Mouse (Mus musculus) kidney, postnatal 25 days (tissue): Measurements from ENCODE around the gene Crls1.

Experiments
- DNase-seq, 2 experiments: peaks; one replicate each; pipeline ENCODE4 v3.0.0; 2021; ENCODE audit warnings: mixed read lengths in 2 of 2

The Crls1 gene

DNA sequence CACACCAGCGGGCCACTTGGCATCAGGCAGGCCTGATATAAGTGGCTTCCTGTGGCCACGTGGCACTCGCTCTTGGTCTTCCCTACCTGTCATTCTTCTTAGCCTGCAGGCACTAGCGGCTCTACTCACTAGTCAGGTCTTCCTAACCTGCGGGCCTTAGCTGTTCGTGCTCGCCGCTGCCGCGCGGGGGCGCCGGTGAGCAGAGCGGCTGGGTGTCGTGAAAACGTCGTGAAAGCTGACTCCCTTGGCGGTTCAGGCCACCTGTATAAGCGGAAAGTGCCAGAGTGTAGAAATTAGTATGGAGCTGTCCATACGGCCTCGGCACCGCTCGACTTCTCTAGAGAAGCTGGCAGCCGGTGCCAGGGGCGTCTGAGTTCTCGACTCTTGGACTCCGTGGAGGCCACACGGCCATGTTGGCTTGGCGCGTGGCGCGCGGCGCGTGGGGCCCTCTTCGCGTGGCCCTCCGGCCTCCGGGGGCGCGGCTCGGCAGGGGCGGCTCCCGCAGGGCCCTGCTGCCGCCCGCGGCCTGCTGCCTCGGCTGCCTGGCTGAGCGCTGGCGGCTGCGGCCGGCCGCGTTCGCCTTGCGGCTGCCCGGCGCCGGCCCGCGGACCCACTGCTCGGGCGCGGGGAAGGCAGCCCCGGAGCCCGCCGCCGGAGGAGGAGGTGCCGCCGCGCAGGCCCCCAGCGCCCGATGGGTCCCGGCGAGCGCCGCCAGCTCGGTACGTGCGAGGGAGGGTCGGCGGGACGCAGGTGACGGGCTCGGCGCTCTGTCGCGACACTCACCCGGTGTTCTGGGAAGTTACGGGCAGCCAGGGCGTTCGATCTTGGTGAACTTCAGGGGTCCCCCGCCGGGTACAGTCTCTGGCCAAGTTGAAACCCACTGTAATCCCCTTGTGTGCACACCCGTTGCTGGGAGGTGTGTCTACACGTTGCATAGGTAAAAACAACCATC, at the start of gene Crls1:
Crls1 (plus strand) TSS at position 260 of the 952 bp plus-strand sequence.
- DNase-seq = peak; percentile 92 to 94

DNA sequence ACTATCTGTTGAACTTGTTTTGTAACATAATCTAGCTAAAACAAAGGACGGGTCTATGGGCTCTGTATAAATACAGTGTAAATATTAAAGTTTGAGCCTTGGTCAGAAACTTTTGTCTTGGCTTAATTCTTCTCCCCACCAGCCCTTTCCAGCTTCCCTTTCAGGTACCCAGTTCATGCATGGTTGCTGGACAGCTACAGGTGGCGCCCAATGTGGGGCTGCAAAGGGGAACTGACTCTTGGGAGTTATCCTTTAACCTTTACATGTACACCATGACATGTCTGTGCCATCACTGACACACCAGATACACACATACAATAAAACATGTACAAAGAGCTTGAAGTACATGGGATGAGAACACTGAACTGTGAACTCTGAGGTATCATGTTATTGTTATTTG, 43.5 kb upstream of the Crls1 start:
- DNase-seq = no peak

DNA sequence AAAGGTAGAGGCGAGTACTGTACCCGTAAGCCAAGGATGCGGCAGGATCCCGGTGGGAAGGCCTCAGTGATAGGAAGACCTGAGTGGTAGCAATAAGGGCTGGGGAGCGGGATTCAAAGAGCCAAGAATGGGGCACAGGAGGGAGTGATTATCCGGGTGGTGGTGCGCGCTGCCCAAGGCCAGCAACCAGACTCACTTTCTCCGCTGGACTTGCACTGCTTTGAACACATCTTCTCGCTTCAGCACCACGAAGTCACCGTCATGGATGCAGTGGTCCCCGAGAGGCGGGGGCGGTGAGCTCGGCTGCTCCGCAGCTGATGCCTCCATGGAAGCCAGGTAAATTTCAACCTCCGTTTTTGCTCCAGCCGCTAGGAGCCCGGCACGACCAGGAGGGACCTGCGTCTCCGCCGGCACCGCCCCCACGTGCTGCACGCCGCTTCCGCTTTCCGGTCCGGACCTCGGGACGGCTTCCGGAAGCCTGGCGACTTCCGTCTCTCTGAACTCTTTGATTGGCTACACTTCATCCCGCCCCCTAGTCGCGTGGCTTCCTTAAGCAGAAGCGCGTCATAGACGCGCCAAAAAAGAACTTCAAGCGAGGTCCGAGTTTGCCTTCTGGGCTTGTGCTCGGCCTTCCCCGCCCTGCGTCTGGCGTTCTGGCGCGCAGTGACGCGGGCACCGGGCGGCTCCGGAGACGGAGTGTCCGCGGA, 30.7 kb upstream of the Crls1 start, which contains the start of the genes Trmt6 and Mcm8:
Trmt6 (minus strand) TSS at position 448 of the 707 bp plus-strand sequence.
Mcm8 (plus strand) TSS at position 534 of the 707 bp plus-strand sequence.
- peak; percentile 95 to 97 for DNase-seq

DNA sequence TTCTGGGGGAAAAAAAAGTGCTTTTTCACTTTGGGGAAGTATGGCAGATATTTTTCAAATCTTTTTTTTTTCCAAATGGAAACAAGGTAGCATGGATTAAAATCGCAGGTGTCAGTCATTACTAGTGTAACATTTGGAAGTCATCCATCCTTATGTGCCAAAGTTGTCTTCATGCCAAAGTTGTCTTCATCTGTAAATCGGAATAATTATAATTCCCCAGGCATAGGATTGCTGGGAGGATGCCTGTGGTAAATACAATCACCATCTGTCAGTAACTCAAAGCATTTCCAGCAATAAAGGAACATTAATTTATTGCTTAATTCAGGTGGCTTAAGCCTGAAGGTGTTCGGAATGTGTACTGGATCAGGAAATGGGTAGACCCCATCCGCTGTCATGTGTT, 5.4 kb upstream of the Crls1 start:
- no peak for DNase-seq

DNA sequence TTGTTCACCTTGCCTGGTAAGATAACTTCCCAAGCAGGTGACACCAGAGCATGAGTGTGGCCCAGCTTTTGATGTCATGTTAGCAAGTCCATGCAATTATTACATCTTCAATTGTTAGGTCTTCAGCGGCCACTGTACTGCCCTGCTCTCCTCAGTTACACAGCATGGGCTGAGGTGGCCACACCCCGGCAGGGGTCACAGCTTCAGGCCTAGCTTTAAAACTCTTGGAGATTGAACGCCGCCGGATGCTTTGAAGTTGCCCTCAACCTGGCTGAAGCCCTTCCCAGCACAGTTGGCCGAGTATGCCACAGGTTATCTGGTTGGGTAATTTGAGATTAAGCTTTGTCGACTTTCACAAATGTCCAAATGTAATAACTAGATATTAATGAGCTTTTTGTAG, 1.1 kb downstream of the Crls1 start:
- peak; percentile 22 to 56 for DNase-seq

DNA sequence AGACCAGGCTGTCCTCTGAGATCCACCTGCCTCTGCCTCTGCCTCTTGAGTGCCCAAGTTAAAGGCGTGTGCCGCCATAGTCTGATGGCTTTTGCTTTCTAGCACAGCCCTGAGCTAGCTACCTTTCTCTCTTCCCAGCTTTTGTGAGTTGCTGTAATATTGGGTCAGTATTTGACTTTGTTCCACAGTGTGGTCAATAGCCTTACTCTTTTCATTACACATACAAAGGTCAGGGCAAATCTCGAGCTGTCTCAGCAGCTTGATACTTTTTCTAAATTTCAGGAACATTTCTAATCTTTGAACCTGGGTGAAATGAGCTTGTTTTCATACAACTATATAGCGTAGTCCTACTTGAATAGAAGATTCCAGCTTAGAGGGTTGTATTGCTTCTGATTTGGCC, 1.9 kb downstream of the Crls1 start:
- no peak for DNase-seq

DNA sequence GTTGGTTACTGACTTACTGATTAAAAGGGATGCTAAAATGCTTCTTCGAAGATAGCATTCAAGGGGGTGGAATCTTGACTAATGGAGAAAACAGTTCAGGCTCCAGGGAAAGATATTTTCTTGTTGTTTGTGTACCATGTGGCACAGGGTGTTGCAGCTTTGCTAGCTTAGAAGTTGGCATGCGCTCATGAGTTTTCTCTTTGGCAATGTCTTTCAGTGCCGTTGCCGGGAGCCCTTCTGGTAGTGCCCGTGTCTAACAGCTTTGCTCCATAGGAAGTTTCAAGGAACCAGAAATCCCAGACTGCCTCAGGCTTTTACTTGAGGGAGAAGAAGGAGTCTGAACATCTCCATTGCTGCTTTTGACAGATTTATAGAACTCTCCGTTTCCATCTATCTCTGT, 2.7 kb downstream of the Crls1 start:
- DNase-seq = no peak

DNA sequence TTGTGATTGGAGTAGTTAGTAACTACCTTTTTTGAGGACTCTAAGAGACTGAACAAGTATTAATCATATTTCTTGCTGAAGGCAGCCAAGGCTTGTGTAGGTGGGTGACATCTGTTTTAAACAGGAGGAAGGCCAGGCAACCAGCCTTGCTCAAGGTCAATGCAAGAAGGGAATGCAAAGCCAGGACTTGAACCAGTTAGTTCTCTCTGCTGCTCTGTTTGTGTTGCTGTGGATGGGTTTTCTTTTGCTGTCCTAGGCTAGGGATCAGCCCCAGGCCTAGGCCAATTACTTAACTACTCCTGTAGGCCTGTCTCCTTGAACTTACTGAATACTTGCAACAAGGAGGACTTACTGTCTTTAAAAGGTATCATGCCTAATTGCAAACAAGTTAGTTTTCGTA, 6.6 kb downstream of the Crls1 start:
- DNase-seq = no peak

DNA sequence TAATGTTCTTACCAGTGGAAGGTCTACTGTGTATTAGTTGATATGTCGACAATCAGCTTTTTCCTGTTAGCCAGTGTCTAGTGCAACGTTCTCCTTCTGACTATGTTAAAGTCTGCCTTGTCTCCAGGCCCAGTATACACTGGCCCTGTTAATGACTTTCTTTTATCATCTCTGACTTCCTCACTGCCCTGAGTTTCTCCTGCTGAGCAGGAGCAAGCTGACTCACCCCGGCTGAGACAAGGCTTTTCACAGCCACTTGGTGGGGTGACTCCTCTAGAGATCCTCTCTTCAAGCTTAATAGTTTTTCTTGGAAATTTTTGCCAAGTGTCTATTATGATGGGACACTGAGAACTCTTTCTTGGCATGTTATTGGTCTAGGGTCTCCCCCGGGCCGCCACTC, 9.9 kb downstream of the Crls1 start:
- DNase-seq = no peak

DNA sequence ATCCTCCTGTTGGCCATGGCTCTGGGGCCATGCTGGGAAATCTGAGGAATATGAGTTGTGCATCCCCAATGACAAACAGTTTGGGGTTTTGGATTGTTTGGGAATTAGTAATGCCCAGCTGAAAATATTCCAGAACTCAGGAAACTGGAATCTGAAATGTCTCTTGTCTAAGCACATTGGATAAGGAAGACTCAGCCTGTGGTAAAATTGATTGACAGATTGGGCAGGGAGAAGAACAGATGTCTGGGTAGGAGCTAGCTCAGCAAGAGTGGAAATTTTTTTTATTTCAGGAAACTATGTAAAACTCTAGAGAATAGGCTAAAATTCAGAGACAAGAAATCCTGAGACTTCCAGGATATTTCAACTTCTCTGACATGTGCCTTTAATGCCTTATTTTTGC, 14.0 kb downstream of the Crls1 start:
- no peak for DNase-seq

DNA sequence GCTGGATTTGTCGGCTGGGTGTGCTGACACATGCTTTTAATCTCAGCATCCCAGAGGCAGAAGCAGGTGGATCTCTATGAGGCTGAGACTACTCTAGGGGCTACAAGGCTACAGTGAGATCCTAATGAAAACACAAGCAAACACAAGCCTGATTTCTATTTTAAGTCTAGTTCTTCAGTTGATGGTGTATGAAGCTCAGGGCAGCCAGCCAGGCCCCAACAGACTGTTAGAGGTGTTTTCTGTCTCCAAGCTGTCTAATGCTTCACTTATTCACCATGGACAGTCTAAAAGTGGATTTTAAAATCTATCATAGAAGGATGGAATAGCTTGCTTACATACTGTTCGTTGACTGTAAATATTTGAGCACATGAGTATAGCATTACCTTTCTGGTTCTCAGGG, 15.0 kb downstream of the Crls1 start:
- no peak for DNase-seq

DNA sequence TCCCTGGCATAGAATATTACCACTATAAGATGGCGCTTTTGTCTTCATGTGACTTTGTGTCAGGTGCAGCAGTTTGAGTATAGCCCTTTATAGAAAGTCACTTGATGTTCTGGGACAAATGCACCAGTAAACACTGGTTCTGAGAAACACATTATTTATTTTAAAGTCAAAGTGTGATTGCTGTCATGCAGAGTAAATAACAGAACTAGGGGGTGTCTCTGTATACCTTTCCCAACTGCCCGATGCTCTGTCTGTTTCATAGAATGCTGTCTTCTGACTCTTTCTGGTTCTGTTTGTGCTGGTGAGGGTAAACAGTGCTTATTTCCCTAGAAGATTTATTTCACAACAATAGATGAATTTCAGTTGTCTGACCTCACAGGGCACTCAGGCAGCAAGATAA, 16.9 kb downstream of the Crls1 start:
- DNase-seq = no peak

DNA sequence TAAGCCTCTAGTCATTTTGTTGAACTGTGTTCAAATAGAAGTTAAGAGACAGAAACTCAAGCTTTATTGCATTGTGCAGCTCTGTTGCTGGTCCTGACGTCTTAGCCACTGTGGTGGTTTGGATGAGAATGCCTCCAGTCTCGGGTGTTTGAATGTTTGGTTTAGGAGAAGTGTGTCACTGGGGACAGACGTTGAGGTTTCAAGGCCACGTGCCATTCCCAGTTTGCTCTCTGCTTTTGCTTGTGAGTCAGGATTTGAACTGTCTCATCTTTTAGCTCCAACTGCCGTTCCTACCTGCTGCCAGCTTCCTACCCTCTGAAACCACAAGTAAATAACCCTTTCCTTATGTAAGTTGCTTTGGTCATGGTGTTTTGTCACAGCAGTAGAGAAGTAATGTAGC, 21.1 kb downstream of the Crls1 start:
- DNase-seq = no peak

DNA sequence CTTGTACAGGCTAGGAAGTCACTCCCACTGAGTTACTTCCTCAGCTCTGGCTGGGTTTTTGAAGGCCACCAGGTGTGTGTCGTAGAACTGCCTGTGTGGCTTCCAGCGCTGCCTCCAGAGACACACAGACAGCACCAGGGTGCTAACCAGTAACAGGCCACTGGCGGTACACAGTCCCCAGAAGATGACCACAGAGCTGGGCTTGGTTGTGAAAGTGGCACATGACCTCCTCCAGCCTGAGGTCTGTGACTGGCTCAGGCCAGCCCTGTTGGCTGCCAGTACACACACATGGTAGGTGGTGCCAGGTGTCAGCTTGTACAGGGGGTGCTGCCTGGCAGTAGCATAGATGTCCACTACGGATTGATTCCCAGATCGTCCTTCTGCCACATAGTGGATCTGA, 23.2 kb downstream of the Crls1 start:
- peak in 1 of 2 experiments; percentile 43 for DNase-seq

DNA sequence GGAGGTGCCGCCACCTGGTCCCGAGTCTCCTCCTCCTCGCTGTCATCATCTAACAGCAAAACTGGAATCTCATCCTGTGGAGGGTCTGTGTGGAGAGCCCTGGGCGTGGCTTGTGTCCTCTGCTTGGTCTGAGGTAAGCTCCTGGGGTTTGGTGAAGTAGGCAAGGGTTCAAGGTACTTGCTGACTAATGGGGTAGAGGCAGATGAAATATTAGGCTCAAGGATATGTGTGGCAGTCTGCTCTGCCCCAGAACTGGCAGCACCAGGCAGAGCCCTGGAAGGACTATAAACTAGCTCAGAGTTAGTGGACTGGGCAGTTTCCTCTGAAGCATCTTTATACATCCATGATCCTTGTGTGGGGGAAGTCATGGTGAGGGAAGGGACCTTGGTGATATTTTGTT, 23.8 kb downstream of the Crls1 start:
- DNase-seq = no peak

DNA sequence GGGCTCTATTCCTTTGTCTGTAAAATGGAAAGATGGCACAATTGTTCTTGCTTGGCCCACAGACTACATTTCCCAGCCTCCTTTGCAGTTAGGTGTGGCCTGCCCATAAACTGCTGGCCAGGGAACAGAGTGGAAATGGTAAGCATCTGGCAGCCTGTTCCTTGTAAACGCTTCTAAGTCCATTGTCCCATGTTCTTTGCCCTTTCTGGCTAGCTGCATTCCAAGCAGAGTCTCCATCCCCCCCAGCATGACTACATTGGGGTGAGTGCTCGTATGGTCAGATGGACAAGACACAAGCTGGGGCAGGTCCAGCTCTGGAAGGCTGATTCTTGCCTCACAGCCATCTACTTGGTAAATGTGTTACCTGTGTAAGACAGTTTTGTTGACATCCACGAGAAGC, 25.2 kb downstream of the Crls1 start:
- peak; percentile 79 to 93 for DNase-seq

DNA sequence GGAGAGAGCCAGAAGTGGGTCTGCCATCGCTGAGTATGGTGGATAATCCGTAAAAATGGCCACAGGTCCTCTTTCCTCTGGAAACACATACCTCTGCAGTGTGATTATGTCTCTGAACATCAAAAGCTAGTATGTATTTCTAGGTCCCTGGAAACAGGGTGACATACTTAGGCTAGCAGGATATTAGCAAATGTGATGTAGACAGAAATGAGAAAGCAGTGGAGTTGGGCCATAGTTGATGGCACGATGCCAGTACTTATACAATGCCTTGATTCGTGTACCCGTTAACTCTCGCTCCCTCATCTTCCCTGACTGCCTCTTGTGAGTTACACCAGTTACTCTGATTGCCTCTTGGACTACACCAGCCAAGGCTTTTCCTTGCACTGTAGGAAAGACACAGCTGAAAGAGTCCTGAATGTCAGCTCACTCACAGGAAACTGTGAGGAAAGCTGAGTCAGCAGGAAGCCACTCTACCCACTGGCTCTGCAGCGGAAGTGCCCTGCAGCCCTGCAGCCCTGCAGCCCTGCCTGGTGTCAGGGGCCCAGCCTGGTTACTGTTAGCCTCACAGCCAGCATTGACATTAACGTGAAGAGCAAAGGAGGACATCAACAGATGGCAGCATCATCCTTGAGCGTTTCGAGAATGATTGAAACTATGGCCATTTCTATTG, 27.3 kb downstream of the Crls1 start:
- no peak for DNase-seq

DNA sequence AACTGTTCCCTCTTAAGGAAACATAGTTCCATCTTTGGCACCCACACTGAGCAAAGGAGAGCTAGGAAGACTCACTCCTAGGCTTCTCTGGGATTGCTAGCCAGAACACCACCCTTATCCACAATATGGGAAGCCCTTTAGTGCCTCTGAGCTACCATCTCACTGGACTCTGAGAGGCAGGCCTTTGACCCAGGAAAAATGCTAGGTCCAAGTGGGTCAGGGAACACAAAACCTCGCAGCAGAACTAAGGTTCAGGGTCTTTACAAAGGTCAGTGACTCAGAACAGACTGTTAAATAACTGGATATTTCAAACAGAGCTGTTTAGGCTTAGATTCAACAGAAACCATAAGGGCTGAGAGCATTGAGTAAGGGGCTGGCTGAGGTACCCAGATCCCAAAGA, 30.5 kb downstream of the Crls1 start:
- DNase-seq = peak; percentile 36 to 70

DNA sequence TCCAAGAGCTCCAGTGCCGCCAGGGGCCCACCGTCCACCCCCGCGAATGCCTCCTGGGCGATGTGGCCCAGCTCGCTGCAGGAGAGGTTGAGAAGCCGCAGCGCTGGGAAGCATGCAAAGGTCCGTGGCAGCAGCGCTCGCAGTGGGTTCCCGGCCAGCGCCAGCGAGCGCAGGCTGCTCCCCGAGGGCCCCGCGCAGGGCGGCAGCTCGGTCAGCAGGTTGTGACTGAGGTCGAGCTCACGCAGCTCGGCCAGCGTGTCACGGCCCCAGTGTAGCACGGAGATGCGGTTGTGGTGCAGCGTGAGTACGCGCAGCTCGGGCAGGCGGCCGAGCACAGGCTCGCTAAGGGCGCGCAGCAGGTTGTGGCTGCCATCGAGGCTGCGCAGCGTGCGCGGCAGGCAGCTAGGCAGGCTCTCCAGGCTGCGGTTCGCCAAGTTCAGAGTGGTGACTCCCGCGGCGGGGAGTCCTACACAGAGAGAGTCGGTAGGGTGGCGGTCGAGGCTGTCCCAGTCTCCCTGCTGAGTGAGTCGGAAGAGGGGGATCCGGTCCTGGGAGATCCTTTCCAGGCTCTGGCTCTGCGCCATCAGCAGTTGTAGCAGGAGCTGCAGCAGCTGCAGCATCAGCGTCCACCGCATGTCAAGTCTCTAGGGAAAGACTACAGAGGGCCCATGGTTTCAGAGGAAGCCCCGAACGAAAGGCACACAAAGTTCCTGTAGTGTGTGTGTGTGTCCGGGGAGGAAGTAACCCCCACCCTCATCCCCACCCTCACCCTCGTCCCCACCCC, 33.0 kb downstream of the Crls1 start:
- peak; percentile 53 to 62 for DNase-seq

DNA sequence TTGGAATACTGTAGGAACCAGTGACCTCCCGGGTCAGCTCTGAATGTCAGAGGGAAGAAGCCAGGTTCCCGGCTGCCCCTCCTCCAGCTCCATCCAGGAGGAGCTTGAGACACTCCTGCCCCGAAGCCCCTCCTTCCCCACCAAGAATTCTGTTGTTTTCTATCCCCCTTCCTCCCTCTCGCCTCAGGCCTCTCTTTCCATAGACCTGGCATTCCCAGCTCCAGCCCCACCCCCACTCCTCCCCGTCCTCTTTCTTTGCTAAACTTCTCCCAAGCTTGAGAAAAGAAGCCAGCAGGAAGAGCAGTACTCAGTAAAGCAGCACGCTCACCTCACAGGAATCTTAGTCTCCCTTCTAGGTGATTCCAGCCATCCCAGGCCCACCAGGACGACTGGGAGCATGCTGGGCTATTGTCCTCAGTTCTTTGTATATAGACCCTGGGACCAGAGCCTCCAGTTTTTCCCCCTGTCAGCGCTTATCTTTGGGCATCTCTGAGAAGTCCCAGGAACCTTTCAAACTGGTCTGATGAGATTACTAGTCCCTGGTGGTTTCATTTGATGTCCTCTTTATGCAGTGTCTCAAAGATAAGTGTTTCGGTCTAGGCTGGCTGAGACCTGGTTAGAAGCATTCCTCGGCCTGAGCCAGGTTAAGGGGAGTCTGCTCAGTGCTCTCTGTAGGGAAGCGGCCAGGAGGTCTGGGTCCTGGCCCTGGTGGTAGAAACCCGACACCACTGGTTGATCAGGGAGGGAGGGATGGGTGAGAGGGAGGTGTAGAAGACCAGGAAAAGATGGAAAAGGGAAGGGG, 34.6 kb downstream of the Crls1 start, which contains the start of gene Lrrn4:
Lrrn4 (minus strand) TSS at position 48 of the 802 bp plus-strand sequence.
- no peak for DNase-seq

DNA sequence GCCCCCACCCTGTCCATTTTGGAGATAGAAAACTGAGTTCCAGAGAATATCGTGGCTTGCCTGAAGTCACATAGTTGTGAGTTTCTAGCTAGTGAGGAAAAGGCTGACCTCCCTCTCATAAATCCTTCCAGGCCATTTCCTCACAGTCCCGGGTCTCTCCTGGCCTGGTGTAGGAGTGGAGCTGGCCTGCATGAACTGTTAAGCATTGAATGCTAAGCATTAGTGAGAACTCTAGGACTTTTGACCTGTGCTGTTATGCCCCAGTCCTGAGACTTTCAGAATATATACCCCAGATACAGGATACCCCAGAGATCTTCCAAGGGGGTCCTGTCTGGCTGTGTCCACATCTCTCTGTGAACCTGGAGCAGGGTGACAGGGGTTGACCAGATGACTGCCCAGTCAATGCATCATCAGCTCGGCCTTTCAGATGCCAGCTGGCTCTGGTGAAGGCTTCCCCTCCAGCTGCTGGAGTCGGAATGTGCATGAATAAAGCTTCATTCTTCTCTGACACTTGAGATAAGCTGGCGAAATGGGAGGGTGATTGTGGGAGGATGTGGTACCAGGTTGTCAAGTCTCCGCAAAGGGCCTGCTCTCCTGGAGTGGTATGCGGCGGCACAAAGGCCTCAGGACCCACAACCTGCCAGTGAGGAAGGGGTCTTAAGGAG, 38.0 kb downstream of the Crls1 start:
- no peak for DNase-seq
